Mouse (Mus musculus): ENCODE data around the gene Tgtp2.
A peak's percentile ranks its signal among the peaks of the same experiment; 100 is the strongest.

DNA sequence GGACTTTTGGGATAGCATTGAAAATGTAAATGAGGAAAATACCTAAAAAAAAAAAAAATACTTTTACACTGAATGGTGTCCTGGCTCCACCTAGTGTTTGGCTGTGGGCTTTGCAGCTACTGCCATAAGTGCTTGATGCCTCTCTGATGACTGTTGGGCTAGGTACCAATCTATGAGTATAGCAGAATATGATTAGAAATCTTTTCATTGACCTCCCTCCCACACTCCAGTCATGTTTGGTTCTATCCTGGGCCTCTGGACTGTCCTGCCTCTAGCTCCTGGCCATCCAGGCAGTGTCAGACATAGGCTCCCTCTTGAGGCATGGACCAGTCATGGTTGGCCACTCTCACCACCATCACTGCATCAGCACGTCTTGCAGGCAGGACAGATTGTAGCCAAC is 44.8 kb upstream of the Tgtp2 start:
- TF ChIP-seq CTCF (IDR thresholded peaks at IDR 0.05; ENCODE audit: low read depth) (peak; percentile 78), EP300 (IDR thresholded peaks at IDR 0.05; ENCODE audit: low read depth) (no peak)

All from liver, postnatal 0 days (tissue).